Mouse (Mus musculus) heart, adult 2 months (tissue): ENCODE results near the gene Ttc41. TPM values are rescaled to one million over a fixed set of nuclear protein-coding genes. Genes with fewer than 3 reads are reported as not detected.

Source experiments
- DNase-seq, 2 experiments: peaks; one replicate each; pipeline ENCODE4 v3.0.0; 2021
- H3K27ac ChIP-seq: fragments of 200-600 bp; 2 replicates; pipeline ENCODE4 v1.8.1; 2022
- H3K27me3 ChIP-seq: fragments of 200-500 bp; 2 replicates; pipeline ENCODE4 v1.6.1; 2012; ENCODE audit warnings: mild to moderate bottlenecking, low read length, inconsistent platforms, mixed read lengths; ENCODE audit not compliant: control insufficient read depth, insufficient read depth
- H3K36me3 ChIP-seq: fragments of 200-500 bp; 2 replicates; pipeline ENCODE4 v1.6.1; 2012; ENCODE audit warnings: low read length, inconsistent platforms; ENCODE audit not compliant: control insufficient read depth, insufficient read depth
- H3K4me1 ChIP-seq: fragments of 200-500 bp; 2 replicates; pipeline ENCODE4 v1.6.1; 2011; ENCODE audit warnings: low read length; ENCODE audit not compliant: control insufficient read depth, insufficient read depth
- H3K4me3 ChIP-seq: fragments of 200-600 bp; 2 replicates; pipeline ENCODE4 v1.8.1; 2022
- H3K79me2 ChIP-seq: fragments of 200-500 bp; replicated peaks from 2 replicates; pipeline ENCODE4 v1.6.1; 2012; ENCODE audit warnings: mild to moderate bottlenecking, inconsistent platforms, low read length, moderate library complexity, mixed read lengths; ENCODE audit not compliant: control insufficient read depth, insufficient read depth
- H3K9ac ChIP-seq: fragments of 200-500 bp; 2 replicates; pipeline ENCODE4 v1.6.1; 2012; ENCODE audit warnings: low read depth, mild to moderate bottlenecking, control low read depth, inconsistent platforms, low read length, mixed read lengths
- CTCF ChIP-seq: fragments of 200-600 bp; IDR thresholded peaks from 2 replicates; pipeline ENCODE4 v1.8.1; 2022; ENCODE audit warnings: antibody characterized with exemption, mild to moderate bottlenecking, moderate library complexity
- EP300 ChIP-seq: fragments of 200-500 bp; IDR thresholded peaks from 2 replicates; pipeline ENCODE4 v1.6.1; 2011; ENCODE audit warnings: low read depth, low read length, control low read depth; ENCODE audit not compliant: insufficient read depth
- POLR2A ChIP-seq: fragments of 200-500 bp; IDR thresholded peaks from 2 replicates; pipeline ENCODE4 v1.6.1; 2011; ENCODE audit warnings: mild to moderate bottlenecking, low read depth, low read length, control low read depth; ENCODE audit not compliant: insufficient read depth
- WGBS: fragments of 180-500 bp; shearing (Covaris S2); methylation state at CpG from one replicate; pipeline ENCODE4 v1.1.7; 2018; 5-methylcytosine and 5-hydroxymethylcytosine counted together
- intact Hi-C: fragments of 180-260 bp; cut with DNase I; formaldehyde crosslinking; loops from one replicate; pipeline ENCODE4 v1.15.1; 2025
- polyA plus RNA-seq: library from polyadenylated mRNA; depleted of rRNA; stranded (reverse); fragments of >200 nt; gene quantifications from 2 replicates; pipeline ENCODE4 v1.2.3, GENCODE M21; 2012
- total RNA-seq, 2 experiments: library from RNA; stranded (reverse); gene quantifications; 2 replicates each; pipeline ENCODE4 v1.2.3; 2021

The Ttc41 gene
- total and polyA plus RNA-seq, 3 experiments = 1.2 to 2.2 (median 2.1) TPM

DNA sequence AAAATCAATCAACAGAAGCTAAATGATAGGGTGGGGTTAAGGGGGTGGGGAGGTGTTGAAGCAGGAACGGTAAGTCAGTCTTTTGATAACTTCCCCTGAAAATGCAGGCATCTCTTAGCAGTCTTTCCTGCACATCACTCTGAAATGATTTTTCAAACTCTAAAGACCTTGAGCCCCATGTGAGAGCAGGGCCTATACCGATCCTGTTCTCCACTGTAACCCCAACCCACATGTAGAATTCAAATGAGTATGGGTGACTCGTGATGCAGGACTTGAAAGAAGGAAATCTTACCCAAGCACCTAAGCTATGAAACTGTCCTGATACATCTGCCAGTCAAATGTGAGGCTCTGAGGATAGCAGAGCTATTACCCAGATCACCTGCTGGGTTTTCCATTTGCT, 4.6 kb upstream of the Ttc41 start:
- no peak overlapping the region for H3K4me3 ChIP-seq
- no peak overlapping the region for H3K9ac ChIP-seq
- H3K36me3 ChIP-seq = peaks cover 52% of the 10 kb centered on the region
- H3K27ac ChIP-seq = no peak overlapping the region
- TF ChIP-seq POLR2A = no peak
- no peak for TF ChIP-seq CTCF
- TF ChIP-seq EP300 = no peak
- intact Hi-C loops = loop anchor here (10.0 kb wide), 2 partner anchors 386 to 746 kb away; partner anchors contain the start of gene Rtcb
- no peaks in the 10 kb centered on the region for H3K27me3 ChIP-seq
- peaks cover 3% of the 10 kb centered on the region for H3K79me2 ChIP-seq
- DNase-seq = no peak
- 43% methylated on average over 3 of the region's 3 CpGs for WGBS
- peaks cover 10% of the 10 kb centered on the region for H3K4me1 ChIP-seq

DNA sequence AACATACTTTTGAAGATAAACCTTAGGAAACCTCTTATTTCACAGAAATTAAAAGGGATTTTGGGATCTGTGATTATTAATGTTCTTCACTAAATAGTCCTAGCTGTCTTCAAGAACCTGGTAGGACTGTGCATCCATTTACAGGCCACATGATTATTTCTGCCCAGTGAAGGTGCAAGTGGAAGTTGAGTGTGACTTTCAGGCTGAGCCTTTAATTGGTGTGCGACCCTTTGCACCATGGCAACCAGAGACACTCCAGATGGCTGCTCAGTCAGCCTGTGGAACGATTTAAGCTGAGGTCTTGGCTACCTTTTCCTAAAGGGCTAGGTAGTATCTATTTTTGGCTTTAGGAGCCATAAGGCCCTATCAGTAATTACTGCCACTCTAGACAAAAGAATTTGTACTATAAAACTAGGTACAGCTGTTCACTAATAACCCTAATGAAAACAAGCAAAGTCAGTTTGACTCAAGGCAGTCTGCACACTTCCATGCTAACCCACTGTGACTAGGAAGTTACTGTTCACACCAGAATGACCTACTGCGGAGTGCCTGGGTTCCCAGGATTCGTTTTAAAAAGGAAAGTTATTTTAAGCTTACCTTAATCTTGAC, 3.2 kb upstream of the Ttc41 start:
- peaks cover 10% of the 10 kb centered on the region for H3K4me1 ChIP-seq
- intact Hi-C loops = loop anchor here (10.0 kb wide), 2 partner anchors 388 to 748 kb away; partner anchors contain the start of gene Rtcb
- no peaks in the 10 kb centered on the region for H3K27me3 ChIP-seq
- WGBS = 30% methylated on average over 4 of the region's 4 CpGs
- no peak overlapping the region for H3K4me3 ChIP-seq
- H3K79me2 ChIP-seq = peaks cover 3% of the 10 kb centered on the region
- DNase-seq = no peak
- TF ChIP-seq POLR2A = no peak
- H3K9ac ChIP-seq = peak overlapping the region; percentile 33; the same call in 1 of the 2 replicates
- peaks cover 52% of the 10 kb centered on the region for H3K36me3 ChIP-seq
- H3K27ac ChIP-seq = no peak overlapping the region

DNA sequence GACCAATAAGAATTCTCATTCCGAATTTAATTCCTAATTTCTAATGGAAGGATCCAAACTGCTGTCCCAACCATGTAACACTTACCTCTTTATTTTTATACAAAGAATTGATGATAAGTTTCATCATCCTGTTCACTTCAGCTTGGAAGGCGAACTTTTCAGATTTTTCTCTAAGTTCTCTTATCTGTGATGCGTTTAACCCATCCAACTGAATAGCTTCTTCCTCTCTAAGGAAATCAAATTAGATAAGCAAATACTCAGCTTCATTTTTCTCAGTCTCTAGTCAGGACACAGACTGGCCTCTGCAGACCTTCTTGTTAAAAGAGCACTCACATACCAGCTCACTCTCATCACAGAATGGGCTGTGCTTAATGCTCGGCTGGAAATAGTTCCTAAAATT, 2.2 kb upstream of the Ttc41 start:
- H3K36me3 ChIP-seq = peaks cover 52% of the 10 kb centered on the region
- intact Hi-C loops = loop anchor here (10.0 kb wide), 2 partner anchors 389 to 749 kb away; partner anchors contain the start of gene Rtcb
- peak overlapping the region; percentile 93 for H3K4me3 ChIP-seq
- no peak overlapping the region for H3K9ac ChIP-seq
- TF ChIP-seq EP300 (no peak), POLR2A (no peak), CTCF (no peak)
- peaks cover 10% of the 10 kb centered on the region for H3K4me1 ChIP-seq
- H3K27me3 ChIP-seq = no peaks in the 10 kb centered on the region
- DNase-seq = no peak
- H3K27ac ChIP-seq = no peak overlapping the region
- peaks cover 3% of the 10 kb centered on the region for H3K79me2 ChIP-seq
- WGBS = 34% methylated on average over 4 of the region's 4 CpGs

DNA sequence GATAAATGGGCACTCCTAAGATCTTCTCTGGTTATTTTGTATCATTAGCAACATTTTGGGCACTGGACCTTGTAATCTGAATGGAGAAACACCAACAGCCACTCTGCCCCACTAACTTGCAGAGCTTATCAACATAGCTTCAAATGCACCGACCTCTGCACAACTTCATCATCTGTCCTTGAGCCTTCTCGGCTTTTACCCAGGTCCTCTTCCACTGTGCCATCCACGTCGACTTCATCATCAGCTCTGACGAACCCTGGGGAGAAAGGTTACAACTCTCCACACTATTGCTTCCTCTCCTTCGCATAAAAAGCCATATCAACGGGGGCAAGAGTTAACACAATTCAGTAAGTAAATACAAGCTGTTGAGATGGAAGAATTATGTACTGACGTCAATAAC, 1.5 kb upstream of the Ttc41 start:
- TF ChIP-seq EP300 (no peak), POLR2A (no peak), CTCF (no peak)
- Histone ChIP-seq H3K4me1 (peaks cover 10% of the 10 kb centered on the region), H3K36me3 (peaks cover 48% of the 10 kb centered on the region), H3K9ac (peak overlapping the region; percentile 79; the same call in 1 of the 2 replicates), H3K27me3 (no peaks in the 10 kb centered on the region), H3K79me2 (peaks cover 3% of the 10 kb centered on the region), H3K4me3 (peak overlapping the region; percentile 93), H3K27ac (peak overlapping the region; percentile 98)
- WGBS = 1% methylated on average over 8 of the region's 8 CpGs
- DNase-seq = no peak
- intact Hi-C loops = loop anchor here (2.0 to 10.0 kb wide), 3 partner anchors 19 to 749 kb away; partner anchors contain the start of gene Rtcb

DNA sequence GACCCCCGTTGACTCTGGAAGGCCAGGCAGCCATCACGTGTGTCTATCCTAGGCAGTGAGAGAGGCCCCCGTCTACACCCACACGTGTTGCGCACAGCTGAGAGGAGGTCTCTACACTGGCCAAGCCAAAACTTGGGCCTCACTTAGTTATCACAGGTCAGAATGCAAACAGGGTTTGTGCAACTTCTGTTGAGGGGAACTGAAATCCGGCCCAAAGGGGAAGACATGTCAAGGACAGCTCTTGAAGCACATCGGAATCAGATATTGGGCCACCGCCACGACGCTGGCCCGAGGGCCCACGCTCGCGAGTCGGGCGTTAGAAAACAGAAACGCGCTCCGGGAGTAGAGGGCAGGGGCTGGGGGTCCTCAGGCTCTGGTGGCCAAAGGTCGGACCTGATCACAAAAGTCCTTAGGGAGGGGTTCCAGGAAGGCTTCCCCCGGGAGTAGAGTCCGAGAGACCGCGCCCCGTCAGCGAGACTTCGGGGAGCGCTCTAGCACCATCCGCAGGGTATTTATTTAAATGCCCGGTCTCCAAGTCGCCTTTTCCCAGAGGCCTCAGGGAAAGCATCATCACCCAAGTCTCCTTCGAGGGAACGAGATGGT, 921 bp upstream of the Ttc41 start:
- TF ChIP-seq POLR2A = no peak
- no peak for TF ChIP-seq EP300
- no peak for TF ChIP-seq CTCF
- peak overlapping the region; percentile 98 for H3K27ac ChIP-seq
- WGBS = under 1% methylated on average over 33 of the region's 33 CpGs
- H3K27me3 ChIP-seq = no peaks in the 10 kb centered on the region
- H3K79me2 ChIP-seq = peaks cover 3% of the 10 kb centered on the region
- intact Hi-C loops = loop anchor here (2.0 to 10.0 kb wide), 3 partner anchors 20 to 750 kb away; partner anchors contain the start of gene Rtcb
- H3K4me3 ChIP-seq = peak overlapping the region; percentile 93
- peak; percentile 50 to 55 for DNase-seq
- peaks cover 10% of the 10 kb centered on the region for H3K4me1 ChIP-seq
- peak overlapping the region; percentile 79 for H3K9ac ChIP-seq
- H3K36me3 ChIP-seq = peaks cover 44% of the 10 kb centered on the region

DNA sequence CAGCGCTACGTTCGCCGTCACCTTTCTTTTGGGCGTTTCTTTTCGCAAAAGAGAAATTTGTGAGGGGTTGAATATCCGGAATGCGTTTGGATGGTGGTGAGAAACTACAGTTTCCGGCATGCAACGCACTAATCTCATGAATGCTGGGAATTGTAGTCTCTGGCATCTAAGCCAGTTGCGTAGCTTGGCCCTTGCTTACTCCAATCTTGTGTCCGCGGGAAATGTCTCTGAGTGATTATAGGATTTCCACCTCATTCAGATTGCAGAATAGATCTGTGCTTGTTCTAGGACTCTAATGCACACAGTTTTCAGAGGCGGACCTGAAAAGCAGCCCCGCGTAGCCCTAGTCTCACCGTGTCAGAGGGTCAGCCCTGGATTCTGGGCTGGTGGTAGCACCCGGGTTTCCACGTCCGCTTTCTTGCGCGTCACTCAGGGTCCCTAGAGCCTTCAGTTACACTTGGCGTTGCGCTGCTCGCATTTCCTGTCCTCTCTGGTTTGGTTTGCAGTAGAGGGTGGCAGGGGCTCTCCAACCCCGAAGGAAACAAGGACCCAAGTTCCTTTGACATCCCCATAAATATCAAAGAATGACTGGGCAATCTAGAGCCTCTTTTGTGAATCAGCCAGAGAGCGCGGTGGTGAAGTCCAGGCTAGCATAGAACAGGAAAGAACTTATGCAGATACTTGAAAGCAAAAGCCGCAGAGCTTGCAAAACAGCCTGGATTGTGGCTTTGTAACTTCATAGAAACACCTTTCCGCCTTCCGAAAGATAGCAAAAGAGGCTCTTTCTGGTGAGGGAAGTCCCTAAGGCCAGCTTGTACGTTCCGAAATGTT, 526 bp downstream of the Ttc41 start:
- Histone ChIP-seq H3K79me2 (peaks cover 1% of the 10 kb centered on the region; the same call in 1 of the 2 replicates), H3K36me3 (peaks cover 30% of the 10 kb centered on the region), H3K9ac (peak overlapping the region; percentile 69), H3K27me3 (no peaks in the 10 kb centered on the region), H3K4me1 (peaks cover 7% of the 10 kb centered on the region), H3K27ac (peak overlapping the region; percentile 98), H3K4me3 (peak overlapping the region; percentile 93)
- TF ChIP-seq CTCF (no peak), POLR2A (peak; percentile 71), EP300 (0 out of 2 replicates have a peak, but pooled peaks have one; percentile 29)
- 3% methylated on average over 33 of the region's 33 CpGs for WGBS
- intact Hi-C loops = loop anchor here (1.0 to 10.0 kb wide), 4 partner anchors 21 to 751 kb away; partner anchors contain the start of gene Rtcb
- DNase-seq = peak; percentile 88 to 90
